Mouse (Mus musculus): Measurements from ENCODE around the gene Ddx49. TPM values are rescaled to one million over a fixed set of nuclear protein-coding genes. Genes with fewer than 3 reads are reported as not detected.

Ddx49 gene
- polyA plus RNA-seq, 1 experiment, result 95.5 TPM

- Histone ChIP-seq H3K4me1 (ENCODE audit: control insufficient read depth, insufficient read depth, low read length) (peaks cover 35% of the 10 kb centered on the region), H3K4me3 (ENCODE audit: control insufficient read depth, low read depth, low read length) (no peak overlapping the region), H3K27ac (ENCODE audit: control insufficient read depth, insufficient read depth, low read depth, low read length) (no peak overlapping the region), H3K36me3 (ENCODE audit: control insufficient read depth, insufficient read depth, low read length) (peaks cover 5% of the 10 kb centered on the region), H3K27me3 (ENCODE audit: control insufficient read depth, insufficient read depth, low read length) (no peaks in the 10 kb centered on the region)
- no peak for TF ChIP-seq CTCF (IDR thresholded peaks at IDR 0.05; ENCODE audit: control insufficient read depth, insufficient read depth, insufficient replicate concordance, low read depth, low read length)
- TF ChIP-seq POLR2A (IDR thresholded peaks at IDR 0.05; ENCODE audit: control insufficient read depth, low read depth, low read length), result no peak
These were observed 29.2 kb upstream of the Ddx49 start for GRCm38 (mm10) chr8:70331526-70331925.

GRCm38 (mm10) chr8:70330741-70331364, 28.6 kb upstream of the Ddx49 start:
- Histone ChIP-seq H3K4me3 (ENCODE audit: control insufficient read depth, low read depth, low read length) (peak overlapping the region; percentile 30), H3K36me3 (ENCODE audit: control insufficient read depth, insufficient read depth, low read length) (peaks cover 5% of the 10 kb centered on the region), H3K27ac (ENCODE audit: control insufficient read depth, insufficient read depth, low read depth, low read length) (no peak overlapping the region), H3K4me1 (ENCODE audit: control insufficient read depth, insufficient read depth, low read length) (peaks cover 35% of the 10 kb centered on the region), H3K27me3 (ENCODE audit: control insufficient read depth, insufficient read depth, low read length) (no peaks in the 10 kb centered on the region)
- TF ChIP-seq CTCF (IDR thresholded peaks at IDR 0.05; ENCODE audit: control insufficient read depth, insufficient read depth, insufficient replicate concordance, low read depth, low read length) (no peak; the same call in 1 of the 2 replicates), POLR2A (IDR thresholded peaks at IDR 0.05; ENCODE audit: control insufficient read depth, low read depth, low read length) (no peak)

- no peak overlapping the region for H3K27ac ChIP-seq (ENCODE audit: control insufficient read depth, insufficient read depth, low read depth, low read length)
- H3K4me3 ChIP-seq (ENCODE audit: control insufficient read depth, low read depth, low read length), result peak overlapping the region; percentile 26; the same call in 1 of the 2 replicates
These were observed 27.8 kb upstream of the Ddx49 start for GRCm38 (mm10) chr8:70329835-70330740.

GRCm38 (mm10) chr8:70329124-70329834, 27.0 kb upstream of the Ddx49 start, which contains the start of gene Gdf1:
TSS of gene Gdf1 (plus strand) at chr8:70329817.
- H3K27ac ChIP-seq (ENCODE audit: control insufficient read depth, insufficient read depth, low read depth, low read length), result no peak within 1 kb of the TSS
- H3K4me3 ChIP-seq (ENCODE audit: control insufficient read depth, low read depth, low read length), result peak within 1 kb of the TSS; percentile 26; the same call in 1 of the 2 replicates
- TF ChIP-seq POLR2A (IDR thresholded peaks at IDR 0.05; ENCODE audit: control insufficient read depth, low read depth, low read length) (no peak), CTCF (IDR thresholded peaks at IDR 0.05; ENCODE audit: control insufficient read depth, insufficient read depth, insufficient replicate concordance, low read depth, low read length) (no peak)
- H3K4me1 ChIP-seq (ENCODE audit: control insufficient read depth, insufficient read depth, low read length), result peaks cover 35% of the 10 kb centered on the region
- H3K27me3 ChIP-seq (ENCODE audit: control insufficient read depth, insufficient read depth, low read length), result no peaks in the 10 kb centered on the region
- peaks cover 2% of the 10 kb centered on the region for H3K36me3 ChIP-seq (ENCODE audit: control insufficient read depth, insufficient read depth, low read length)

More at GRCm38 (mm10) chr8:70329835-70330740, 27.8 kb upstream of the Ddx49 start:
- Histone ChIP-seq H3K4me1 (ENCODE audit: control insufficient read depth, insufficient read depth, low read length) (peaks cover 35% of the 10 kb centered on the region), H3K27me3 (ENCODE audit: control insufficient read depth, insufficient read depth, low read length) (no peaks in the 10 kb centered on the region), H3K36me3 (ENCODE audit: control insufficient read depth, insufficient read depth, low read length) (peaks cover 2% of the 10 kb centered on the region)
- TF ChIP-seq POLR2A (IDR thresholded peaks at IDR 0.05; ENCODE audit: control insufficient read depth, low read depth, low read length) (no peak), CTCF (IDR thresholded peaks at IDR 0.05; ENCODE audit: control insufficient read depth, insufficient read depth, insufficient replicate concordance, low read depth, low read length) (no peak; the same call in 1 of the 2 replicates)

GRCm38 (mm10) chr8:70327512-70327911, 25.2 kb upstream of the Ddx49 start:
- Histone ChIP-seq H3K4me3 (ENCODE audit: control insufficient read depth, low read depth, low read length) (no peak overlapping the region), H3K36me3 (ENCODE audit: control insufficient read depth, insufficient read depth, low read length) (no peaks in the 10 kb centered on the region), H3K4me1 (ENCODE audit: control insufficient read depth, insufficient read depth, low read length) (peaks cover 35% of the 10 kb centered on the region), H3K27me3 (ENCODE audit: control insufficient read depth, insufficient read depth, low read length) (no peaks in the 10 kb centered on the region), H3K27ac (ENCODE audit: control insufficient read depth, insufficient read depth, low read depth, low read length) (no peak overlapping the region)
- no peak for TF ChIP-seq CTCF (IDR thresholded peaks at IDR 0.05; ENCODE audit: control insufficient read depth, insufficient read depth, insufficient replicate concordance, low read depth, low read length)
- TF ChIP-seq POLR2A (IDR thresholded peaks at IDR 0.05; ENCODE audit: control insufficient read depth, low read depth, low read length), result no peak

GRCm38 (mm10) chr8:70323716-70324115, 21.4 kb upstream of the Ddx49 start:
- Histone ChIP-seq H3K4me1 (ENCODE audit: control insufficient read depth, insufficient read depth, low read length) (peaks cover 7% of the 10 kb centered on the region), H3K27me3 (ENCODE audit: control insufficient read depth, insufficient read depth, low read length) (no peaks in the 10 kb centered on the region), H3K27ac (ENCODE audit: control insufficient read depth, insufficient read depth, low read depth, low read length) (no peak overlapping the region), H3K36me3 (ENCODE audit: control insufficient read depth, insufficient read depth, low read length) (no peaks in the 10 kb centered on the region), H3K4me3 (ENCODE audit: control insufficient read depth, low read depth, low read length) (no peak overlapping the region)
- TF ChIP-seq CTCF (IDR thresholded peaks at IDR 0.05; ENCODE audit: control insufficient read depth, insufficient read depth, insufficient replicate concordance, low read depth, low read length) (0 out of 2 replicates have a peak, but pooled peaks have one; percentile 1), POLR2A (IDR thresholded peaks at IDR 0.05; ENCODE audit: control insufficient read depth, low read depth, low read length) (no peak)
